Mouse (Mus musculus) layer of hippocampus, adult 9-11 months (tissue): Measurements from ENCODE around the gene Sema3a.

Experiments used
- DNase-seq: peaks from one replicate; pipeline ENCODE4 v3.0.0; 2022

Gene Sema3a

GRCm38 (mm10) chr5:13327281-13327680 is 202.1 kb downstream of the Sema3a start:
- DNase-seq: no peak

DNA sequence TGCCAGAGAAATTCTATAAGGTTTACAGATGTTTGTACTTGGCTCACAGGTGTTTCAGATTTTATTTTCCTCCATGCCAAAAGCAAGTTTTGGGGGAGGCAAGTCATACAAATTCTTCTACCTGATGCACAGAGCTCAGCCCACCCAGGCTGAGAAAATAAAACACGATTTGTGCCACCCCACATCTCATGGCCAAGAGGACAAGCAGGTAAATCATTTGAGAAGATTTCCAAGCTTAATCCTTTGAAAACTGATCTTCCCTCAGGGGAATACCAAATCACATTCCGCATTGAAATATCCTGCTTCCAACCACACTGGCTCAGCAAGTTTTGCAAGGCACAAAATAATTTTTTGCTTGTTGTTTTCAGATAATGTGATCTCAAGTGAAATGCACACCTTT is 206.2 kb downstream of the Sema3a start:
- no peak for DNase-seq

DNA sequence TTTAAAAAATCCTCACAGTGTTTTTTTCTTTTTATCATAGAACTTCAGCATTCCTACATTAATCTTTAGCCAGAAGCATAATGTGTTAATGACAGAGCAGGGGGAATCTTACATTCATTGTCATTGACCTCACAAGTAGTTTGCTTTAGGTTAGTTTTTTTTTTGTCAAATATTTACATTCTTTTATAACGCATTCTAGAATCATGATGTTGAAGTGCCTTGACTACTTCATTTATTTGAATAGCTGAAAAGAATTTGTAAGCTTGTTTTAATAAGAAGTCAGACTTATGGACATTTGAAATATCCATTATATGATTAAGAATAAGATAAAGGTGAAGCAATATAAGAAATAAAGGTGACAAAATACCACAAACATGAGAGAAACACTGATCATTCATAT is 212.5 kb downstream of the Sema3a start:
- DNase-seq: no peak

- no peak for DNase-seq
Observed at GRCm38 (mm10) chr5:13347068-13347467, 221.9 kb downstream of the Sema3a start.

GRCm38 (mm10) chr5:13351611-13352010 is 226.4 kb downstream of the Sema3a start:
- no peak for DNase-seq

- DNase-seq: no peak
Observed at GRCm38 (mm10) chr5:13352995-13353394, 227.8 kb downstream of the Sema3a start.

DNA sequence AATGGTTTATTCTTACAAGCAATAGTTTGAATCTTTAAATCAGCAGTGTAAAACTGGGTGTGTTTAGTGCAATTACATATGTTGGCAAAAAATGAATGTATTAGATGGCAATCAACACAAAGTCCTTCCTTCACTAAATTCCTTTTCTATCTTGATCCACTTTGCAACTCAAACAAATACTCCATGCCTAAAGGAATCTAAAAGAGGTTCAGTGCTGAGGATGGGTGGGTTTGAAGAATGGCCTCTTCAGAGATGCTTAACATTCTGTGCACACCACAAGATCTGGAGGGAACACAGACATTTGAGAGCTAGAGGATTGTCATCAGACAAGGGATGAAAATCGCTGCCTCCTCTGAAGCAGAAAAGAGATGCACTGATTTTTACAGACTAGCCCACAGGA is 228.3 kb downstream of the Sema3a start:
- DNase-seq: no peak

- DNase-seq: no peak
Observed at GRCm38 (mm10) chr5:13354913-13355312, 229.7 kb downstream of the Sema3a start.

- DNase-seq: no peak
Observed at GRCm38 (mm10) chr5:13358770-13359169, 233.6 kb downstream of the Sema3a start.

- no peak for DNase-seq
Observed at GRCm38 (mm10) chr5:13360711-13361110, 235.5 kb downstream of the Sema3a start.

- DNase-seq: no peak
Observed at GRCm38 (mm10) chr5:13365108-13365507, 239.9 kb downstream of the Sema3a start.

GRCm38 (mm10) chr5:13379223-13379622 is 254.0 kb downstream of the Sema3a start:
- no peak for DNase-seq

DNA sequence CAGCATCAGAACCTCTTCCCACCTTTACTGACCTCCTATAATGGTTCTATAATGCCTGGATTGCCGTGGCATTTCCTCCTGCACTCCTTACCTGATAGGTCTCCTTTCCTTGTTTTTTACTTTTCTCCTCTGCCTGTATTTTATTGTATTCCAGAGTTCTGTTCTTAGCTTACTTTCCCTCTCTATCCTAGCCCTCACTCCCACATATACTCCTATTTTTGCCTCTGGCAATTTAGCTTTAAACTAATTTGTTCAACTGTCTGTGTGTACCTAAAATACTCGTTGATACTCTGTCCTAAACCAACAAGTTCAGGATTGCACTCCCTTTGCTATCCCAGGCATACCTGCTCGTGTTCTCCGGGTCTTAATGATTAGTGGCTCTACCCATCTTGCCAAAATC is 258.8 kb downstream of the Sema3a start:
- DNase-seq: no peak

DNA sequence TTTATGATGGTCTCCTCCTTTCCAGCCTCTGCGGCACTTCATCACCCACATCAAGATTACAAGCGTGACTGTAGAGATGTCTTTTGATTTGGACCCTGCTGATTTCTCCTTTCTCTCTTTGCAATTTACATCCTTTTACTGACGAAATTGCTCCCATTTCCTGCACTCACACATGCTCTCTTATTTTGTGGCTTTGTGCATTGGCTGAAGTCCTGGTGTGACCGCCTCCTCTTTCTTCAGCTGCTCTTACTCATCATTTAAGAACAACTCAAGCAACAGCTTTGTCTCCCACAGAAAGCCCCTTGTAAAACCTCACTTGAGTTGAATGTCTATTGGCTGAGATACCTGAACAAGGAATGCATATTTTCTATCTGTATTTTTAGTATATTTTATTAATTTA is 259.5 kb downstream of the Sema3a start:
- DNase-seq: no peak

DNA sequence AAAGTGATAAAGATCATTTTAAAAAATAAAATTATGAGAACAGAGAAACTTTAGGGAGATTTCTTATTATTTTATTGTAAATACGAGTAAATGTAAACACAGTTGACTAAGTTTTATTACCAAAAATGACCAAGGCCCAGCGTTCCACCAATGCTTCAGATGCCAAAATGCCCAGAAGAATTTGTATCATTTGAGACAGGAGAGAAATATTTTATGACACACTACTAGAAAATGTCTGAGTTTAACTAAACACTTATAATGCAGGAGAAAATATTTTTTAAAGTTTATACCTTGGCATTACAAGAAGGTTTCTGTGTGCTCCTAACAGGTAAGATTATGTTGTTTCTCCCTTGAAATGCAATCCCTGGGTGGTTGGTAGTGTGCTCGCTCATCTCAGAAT is 261.4 kb downstream of the Sema3a start:
- DNase-seq: no peak

DNA sequence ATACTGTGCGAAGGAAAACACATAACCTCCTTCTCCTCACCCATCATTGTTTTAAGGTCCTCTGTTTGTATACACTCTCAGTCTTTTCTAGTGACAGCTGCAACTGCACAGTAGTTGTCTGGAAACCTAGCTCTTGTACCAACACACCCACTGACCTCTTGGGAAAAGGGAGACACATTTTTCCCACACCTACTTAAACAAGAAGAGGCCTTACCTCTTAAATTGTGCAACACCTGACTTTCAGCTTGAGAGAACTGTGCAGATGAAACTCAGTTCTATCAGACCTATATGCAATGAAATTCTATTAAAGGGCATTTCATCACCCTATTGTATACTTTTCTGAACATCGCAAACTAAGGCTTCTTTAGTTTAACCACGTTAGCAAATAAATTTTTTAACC is 262.5 kb downstream of the Sema3a start:
- no peak for DNase-seq

DNA sequence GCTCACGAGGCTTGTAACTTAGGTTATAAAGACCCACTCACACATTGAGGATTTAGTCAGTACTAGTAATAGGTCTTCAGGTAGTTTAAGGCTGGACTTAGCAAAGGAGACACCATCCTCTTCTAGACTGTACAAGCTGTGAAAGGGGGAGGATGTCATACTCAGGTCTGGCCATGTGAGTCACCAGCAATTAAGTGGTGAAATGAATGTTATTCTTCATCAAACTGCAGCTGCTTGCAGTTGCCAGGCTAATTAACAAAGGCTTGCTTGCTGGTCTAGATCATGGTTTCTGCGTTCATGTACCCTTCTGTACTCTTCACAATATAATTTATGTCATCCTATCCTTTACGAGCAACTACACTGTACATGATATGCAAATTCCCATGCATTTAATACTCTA is 264.8 kb downstream of the Sema3a start:
- no peak for DNase-seq

- DNase-seq: no peak
Observed at GRCm38 (mm10) chr5:13405432-13405831, 280.2 kb downstream of the Sema3a start.

GRCm38 (mm10) chr5:13406131-13406530 is 280.9 kb downstream of the Sema3a start:
- DNase-seq: no peak

DNA sequence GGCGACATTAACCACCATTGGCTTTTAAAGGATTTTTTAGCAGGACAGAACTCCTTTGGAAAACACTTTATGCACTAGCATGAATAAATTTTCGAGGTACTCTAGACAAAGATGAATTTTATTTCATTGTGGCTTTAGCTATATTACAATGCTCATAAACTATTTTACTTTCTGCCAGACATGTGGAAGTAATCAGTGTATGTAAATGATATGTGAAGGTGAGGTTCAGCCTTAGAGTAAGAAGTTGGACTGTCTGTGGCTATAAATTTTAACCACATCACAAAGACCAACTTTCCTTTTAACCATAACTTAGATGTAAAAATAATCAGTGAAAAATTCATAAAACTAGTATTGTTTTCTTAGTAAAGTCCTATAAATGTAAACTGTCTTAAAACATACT is 286.7 kb downstream of the Sema3a start:
- no peak for DNase-seq

DNA sequence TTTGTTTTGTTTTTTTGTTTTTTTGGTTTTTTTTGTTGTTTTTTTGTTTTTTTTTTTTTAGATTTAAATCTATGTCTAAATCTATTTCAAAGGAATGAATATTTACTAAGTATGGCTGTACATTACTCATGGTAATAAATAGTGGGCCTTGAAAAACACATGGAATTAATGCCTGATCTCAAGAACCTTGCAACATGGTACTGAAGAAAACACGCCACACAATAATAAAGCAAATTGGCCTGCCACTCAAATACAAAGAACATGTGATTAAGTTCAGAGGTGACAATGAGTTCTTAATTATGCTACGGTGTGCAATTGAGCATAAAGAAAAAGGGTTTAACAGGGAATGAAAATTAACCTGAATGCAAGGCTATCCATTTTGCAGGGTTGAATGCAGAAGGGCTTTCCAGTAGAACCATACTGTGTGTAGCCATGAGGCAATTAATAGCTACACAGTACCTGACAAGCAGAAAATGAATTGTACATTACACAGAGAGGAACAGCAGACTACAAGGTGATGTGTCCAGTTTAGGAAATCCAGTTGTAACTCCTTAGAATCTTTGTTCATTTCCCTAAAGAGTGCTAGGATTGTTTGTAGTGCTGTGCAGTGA is 288.8 kb downstream of the Sema3a start:
- DNase-seq: no peak

DNA sequence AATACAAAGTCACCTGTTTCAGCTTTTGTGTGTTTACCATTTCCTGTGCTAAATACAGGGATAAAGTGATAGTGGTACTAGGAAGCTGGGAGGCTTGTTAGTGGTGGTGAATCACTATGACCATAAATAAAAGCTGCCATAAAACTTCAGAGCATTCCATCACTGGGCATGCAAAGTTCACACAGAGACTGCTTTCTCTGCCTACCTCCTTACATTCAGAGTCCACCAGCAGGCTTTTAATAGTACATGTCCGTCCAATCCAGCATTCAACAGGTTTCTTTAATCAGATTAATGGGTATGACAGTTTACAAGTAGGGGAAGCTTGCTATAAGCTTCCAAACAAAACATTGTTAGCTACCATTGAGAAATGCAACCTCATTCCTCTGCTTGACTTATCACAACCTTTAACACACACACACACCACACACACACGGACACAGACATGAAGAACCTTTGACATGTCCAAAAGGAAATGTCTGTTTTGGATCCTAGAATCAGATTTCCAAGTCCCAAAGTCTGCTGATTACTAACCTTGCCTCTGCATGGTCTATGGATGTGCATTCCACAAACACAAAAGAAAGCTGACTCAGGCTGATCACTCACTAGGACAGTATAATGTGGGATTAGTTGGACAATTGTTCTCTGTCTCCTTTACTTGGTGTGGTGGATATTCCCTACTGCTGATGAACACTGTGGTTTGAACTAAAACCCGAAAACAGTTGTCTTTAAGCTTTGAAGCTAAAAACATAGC is 291.9 kb downstream of the Sema3a start:
- DNase-seq: no peak

GRCm38 (mm10) chr5:13421276-13421925 is 296.2 kb downstream of the Sema3a start:
- DNase-seq: peak; percentile 39

GRCm38 (mm10) chr5:13428702-13429101 is 303.5 kb downstream of the Sema3a start:
- DNase-seq: no peak
